Mouse (Mus musculus): Measurements from ENCODE around the gene Gfer. TPM values are rescaled to one million over a fixed set of nuclear protein-coding genes. Genes with fewer than 3 reads are reported as not detected.

The Gfer gene
- polyA plus RNA-seq (2015; fragmentation: Nextera tagmentation; extraction: Ambion mirVana), result 43.3 and 47.6 TPM in 2 replicates

DNA sequence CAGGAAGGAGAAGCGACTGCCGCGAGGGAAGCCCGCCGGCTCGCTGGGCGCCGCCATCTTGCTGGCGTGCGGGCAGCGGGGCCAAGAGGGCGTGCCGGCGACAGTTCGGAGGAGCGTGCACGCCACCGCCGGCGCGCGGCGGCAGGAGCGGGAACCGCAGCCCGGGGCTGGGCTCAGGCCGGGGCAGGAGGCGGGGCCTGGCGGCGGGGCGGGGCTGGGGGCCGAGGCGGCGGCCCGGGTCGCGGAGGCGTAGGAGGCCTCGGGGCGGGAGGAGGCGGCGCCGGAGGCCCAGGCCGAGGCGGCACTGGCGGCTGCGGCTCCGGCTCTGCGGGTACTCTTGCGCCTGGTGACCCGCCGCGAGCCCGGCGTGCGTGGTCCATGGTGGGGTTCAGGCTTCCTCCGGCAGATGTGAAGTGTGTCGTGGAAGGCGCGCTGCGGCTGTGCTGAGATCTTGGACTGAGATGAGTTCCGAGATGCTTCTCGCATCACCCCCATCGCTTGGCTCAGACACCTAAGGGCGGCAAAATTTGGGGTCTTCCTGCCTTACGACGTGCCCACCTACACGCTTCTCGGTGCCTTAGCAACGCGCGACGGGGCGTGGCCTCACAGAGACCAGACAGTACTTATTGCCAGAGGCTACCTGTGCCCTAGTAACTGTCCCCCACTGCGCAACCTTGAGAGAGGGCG is at the start of gene Gfer, which contains the start of gene Noxo1:
Gene Gfer (minus strand): TSS at position 146 of the 687 bp plus-strand sequence.
Gene Noxo1 (plus strand): TSS at position 224 of the 687 bp plus-strand sequence.
- TF ChIP-seq CTCF (IDR thresholded peaks at IDR 0.05; ENCODE audit: low read depth), result peak; percentile 20; the same call in 1 of the 2 replicates
- under 1% methylated on average over 70 of the region's 76 CpGs for WGBS

GRCm38 (mm10) chr17:24744381-24744780 is 48.4 kb upstream of the Gfer start:
- H3K4me3 ChIP-seq (replicated peaks; ENCODE audit: low read depth, low read length), result no peak overlapping the region
- no peak overlapping the region for H3K27ac ChIP-seq
- no peaks in the 10 kb centered on the region for H3K4me1 ChIP-seq (replicated peaks; ENCODE audit: insufficient read depth, low read length)
- no peak overlapping the region for H3K4me2 ChIP-seq (ENCODE audit: low read length)
- no peak overlapping the region for H3K9ac ChIP-seq (ENCODE audit: low read depth, low read length)
- no peaks in the 10 kb centered on the region for H3K9me3 ChIP-seq (replicated peaks; ENCODE audit: low read length)
- DNase-seq (ENCODE audit: low spot score), result no peak
- no peaks in the 10 kb centered on the region for H3K27me3 ChIP-seq (ENCODE audit: insufficient read depth, low read length)
- no peak for ATAC-seq (replicated peaks; ENCODE audit: low FRiP score, low read depth)
- no peaks in the 10 kb centered on the region for H3K36me3 ChIP-seq (ENCODE audit: insufficient read depth, low read length)
- no peak for TF ChIP-seq CTCF (IDR thresholded peaks at IDR 0.05; ENCODE audit: low read depth)
- 77% methylated on average over 3 of the region's 3 CpGs for WGBS

More for the DNA sequence above, at the start of gene Gfer, which contains the start of gene Noxo1:
- H3K4me2 ChIP-seq (ENCODE audit: low read length), result peak within 1 kb of the TSS; percentile 88
- ATAC-seq (replicated peaks; ENCODE audit: low FRiP score, low read depth), result peak; percentile 88
- H3K36me3 ChIP-seq (ENCODE audit: insufficient read depth, low read length), result peaks cover 23% of the 10 kb centered on the region
- H3K4me3 ChIP-seq (replicated peaks; ENCODE audit: low read depth, low read length), result peak within 1 kb of the TSS; percentile 78
- H3K27me3 ChIP-seq (ENCODE audit: insufficient read depth, low read length), result no peaks in the 10 kb centered on the region
- peak within 1 kb of the TSS; percentile 84 for H3K27ac ChIP-seq
- H3K4me1 ChIP-seq (replicated peaks; ENCODE audit: insufficient read depth, low read length), result peaks cover 15% of the 10 kb centered on the region
- peak within 1 kb of the TSS; percentile 80 for H3K9ac ChIP-seq (ENCODE audit: low read depth, low read length)
- no peaks in the 10 kb centered on the region for H3K9me3 ChIP-seq (replicated peaks; ENCODE audit: low read length)
- peak; percentile 90 for DNase-seq (ENCODE audit: low spot score)

GRCm38 (mm10) chr17:24743896-24744295 is 47.9 kb upstream of the Gfer start:
- H3K4me2 ChIP-seq (ENCODE audit: low read length), result no peak overlapping the region
- WGBS, result 69% methylated on average over 5 of the region's 5 CpGs

GRCm38 (mm10) chr17:24742307-24742706 is 46.4 kb upstream of the Gfer start:
- Histone ChIP-seq H3K4me2 (ENCODE audit: low read length) (no peak overlapping the region), H3K4me3 (replicated peaks; ENCODE audit: low read depth, low read length) (no peak overlapping the region), H3K9me3 (replicated peaks; ENCODE audit: low read length) (no peaks in the 10 kb centered on the region), H3K9ac (ENCODE audit: low read depth, low read length) (no peak overlapping the region), H3K27me3 (ENCODE audit: insufficient read depth, low read length) (no peaks in the 10 kb centered on the region), H3K36me3 (ENCODE audit: insufficient read depth, low read length) (no peaks in the 10 kb centered on the region), H3K4me1 (replicated peaks; ENCODE audit: insufficient read depth, low read length) (peaks cover 1% of the 10 kb centered on the region; the same call in 1 of the 2 replicates), H3K27ac (no peak overlapping the region)
- WGBS, result 76% methylated on average over 8 of the region's 8 CpGs
- ATAC-seq (replicated peaks; ENCODE audit: low FRiP score, low read depth) (no peak), DNase-seq (ENCODE audit: low spot score) (no peak)
- TF ChIP-seq CTCF (IDR thresholded peaks at IDR 0.05; ENCODE audit: low read depth), result no peak

More at GRCm38 (mm10) chr17:24743896-24744295, 47.9 kb upstream of the Gfer start:
- H3K27me3 ChIP-seq (ENCODE audit: insufficient read depth, low read length), result no peaks in the 10 kb centered on the region
- H3K4me3 ChIP-seq (replicated peaks; ENCODE audit: low read depth, low read length), result no peak overlapping the region
- no peak for TF ChIP-seq CTCF (IDR thresholded peaks at IDR 0.05; ENCODE audit: low read depth)
- H3K4me1 ChIP-seq (replicated peaks; ENCODE audit: insufficient read depth, low read length), result no peaks in the 10 kb centered on the region
- H3K9ac ChIP-seq (ENCODE audit: low read depth, low read length), result no peak overlapping the region
- no peaks in the 10 kb centered on the region for H3K9me3 ChIP-seq (replicated peaks; ENCODE audit: low read length)
- no peak overlapping the region for H3K27ac ChIP-seq
- ATAC-seq (replicated peaks; ENCODE audit: low FRiP score, low read depth) (no peak), DNase-seq (ENCODE audit: low spot score) (no peak)
- H3K36me3 ChIP-seq (ENCODE audit: insufficient read depth, low read length), result no peaks in the 10 kb centered on the region

DNA sequence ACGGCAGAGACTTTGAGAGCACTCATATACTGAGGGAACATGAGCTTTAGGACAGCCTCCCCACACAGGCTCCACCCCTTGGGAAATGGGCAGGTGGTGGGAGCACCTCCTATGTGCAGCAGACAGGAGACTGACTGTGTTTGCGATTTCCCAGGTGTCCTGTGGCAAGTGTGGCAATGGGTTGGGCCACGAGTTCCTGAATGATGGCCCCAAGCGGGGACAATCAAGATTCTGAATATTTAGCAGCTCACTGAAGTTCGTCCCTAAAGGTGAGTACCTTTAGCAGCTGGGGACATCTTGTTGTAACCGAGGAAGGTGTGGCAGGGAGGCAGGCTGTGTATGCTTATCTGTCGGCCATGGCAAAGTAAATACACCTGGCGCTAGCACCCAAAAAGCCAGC is 44.0 kb upstream of the Gfer start:
- H3K9ac ChIP-seq (ENCODE audit: low read depth, low read length), result no peak overlapping the region
- H3K4me1 ChIP-seq (replicated peaks; ENCODE audit: insufficient read depth, low read length), result peaks cover 13% of the 10 kb centered on the region
- no peaks in the 10 kb centered on the region for H3K36me3 ChIP-seq (ENCODE audit: insufficient read depth, low read length)
- ATAC-seq (replicated peaks; ENCODE audit: low FRiP score, low read depth) (no peak), DNase-seq (ENCODE audit: low spot score) (no peak)
- H3K4me3 ChIP-seq (replicated peaks; ENCODE audit: low read depth, low read length), result no peak overlapping the region
- H3K27me3 ChIP-seq (ENCODE audit: insufficient read depth, low read length), result no peaks in the 10 kb centered on the region
- no peak overlapping the region for H3K27ac ChIP-seq
- no peaks in the 10 kb centered on the region for H3K9me3 ChIP-seq (replicated peaks; ENCODE audit: low read length)
- no peak overlapping the region for H3K4me2 ChIP-seq (ENCODE audit: low read length)
- WGBS, result 87% methylated on average over 8 of the region's 8 CpGs
- no peak for TF ChIP-seq CTCF (IDR thresholded peaks at IDR 0.05; ENCODE audit: low read depth)

DNA sequence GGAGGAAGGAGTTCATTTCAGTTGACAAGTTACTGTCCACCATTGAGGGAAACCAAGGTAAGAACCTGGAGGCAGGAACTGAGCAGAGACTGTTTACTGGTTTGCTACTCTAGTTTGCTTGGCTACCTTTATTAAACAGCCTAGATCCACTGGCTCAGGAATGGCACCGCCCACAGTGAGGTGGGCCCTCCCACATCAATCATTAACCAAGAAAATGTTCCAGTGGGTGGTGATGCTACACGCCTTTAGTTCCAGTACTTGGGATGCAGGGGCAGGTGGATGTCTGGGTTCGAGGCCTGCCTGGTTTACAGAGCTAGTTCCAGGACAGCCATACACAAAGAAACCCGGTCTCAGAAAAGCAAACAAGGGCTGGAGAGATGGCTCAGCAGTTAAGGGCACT is 42.3 kb upstream of the Gfer start:
- Histone ChIP-seq H3K9ac (ENCODE audit: low read depth, low read length) (no peak overlapping the region), H3K4me2 (ENCODE audit: low read length) (no peak overlapping the region), H3K36me3 (ENCODE audit: insufficient read depth, low read length) (no peaks in the 10 kb centered on the region), H3K9me3 (replicated peaks; ENCODE audit: low read length) (no peaks in the 10 kb centered on the region), H3K27me3 (ENCODE audit: insufficient read depth, low read length) (no peaks in the 10 kb centered on the region), H3K4me1 (replicated peaks; ENCODE audit: insufficient read depth, low read length) (peaks cover 13% of the 10 kb centered on the region), H3K4me3 (replicated peaks; ENCODE audit: low read depth, low read length) (no peak overlapping the region), H3K27ac (no peak overlapping the region)
- ATAC-seq (replicated peaks; ENCODE audit: low FRiP score, low read depth) (no peak), DNase-seq (ENCODE audit: low spot score) (no peak)
- no peak for TF ChIP-seq CTCF (IDR thresholded peaks at IDR 0.05; ENCODE audit: low read depth)
- 74% methylated on average over 4 of the region's 4 CpGs for WGBS

All from kidney, postnatal 0 days (tissue).